Mouse (Mus musculus) brain, embryonic 14.5 days (tissue): Measurements from ENCODE around the gene Gm10837.

Source experiments
- CTCF ChIP-seq: fragments of 200-500 bp; IDR thresholded peaks from 2 replicates; pipeline ENCODE4 v1.5.1; 2012; ENCODE audit warnings: inconsistent platforms, mild to moderate bottlenecking, moderate library complexity, borderline replicate concordance; ENCODE audit not compliant: insufficient read depth, insufficient read length; ENCODE audit errors: extremely low read depth
- POLR2A ChIP-seq: fragments of 200-500 bp; IDR thresholded peaks from 2 replicates; pipeline ENCODE4 v1.6.1; 2012; ENCODE audit warnings: mild to moderate bottlenecking, inconsistent platforms, borderline replicate concordance; ENCODE audit not compliant: poor library complexity, insufficient read depth, insufficient read length, severe bottlenecking; ENCODE audit errors: extremely low read depth

DNA sequence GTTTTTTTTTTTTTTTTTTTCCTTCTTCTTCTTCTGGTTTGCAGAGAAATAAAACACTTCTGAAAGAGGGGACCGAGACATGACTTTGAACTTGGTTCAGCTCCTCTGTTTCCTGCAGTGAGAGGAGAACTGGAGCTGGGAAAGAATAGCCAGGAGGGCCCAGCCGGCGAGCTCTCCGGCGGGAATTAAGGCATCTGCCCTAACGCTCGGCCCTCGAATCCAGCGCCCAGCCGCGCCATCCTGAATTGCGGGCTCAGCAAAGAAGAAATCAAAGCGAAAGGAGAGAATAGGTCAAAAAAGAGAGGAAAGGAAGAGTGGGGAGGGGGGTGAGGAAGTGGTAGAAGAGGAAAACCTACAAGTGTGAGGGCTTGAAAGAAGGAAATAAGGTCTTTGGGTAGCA, 18.2 kb upstream of the Gm10837 start:
- TF ChIP-seq CTCF (no peak), POLR2A (no peak)
